Mouse (Mus musculus) heart, postnatal 14 days (tissue): ENCODE data around the gene Samd14. TPM values are rescaled to one million over a fixed set of nuclear protein-coding genes. Genes with fewer than 3 reads are reported as not detected.
A peak's percentile ranks its signal among the peaks of the same experiment; 100 is the strongest.

ENCODE experiments used
- DNase-seq, 2 experiments: peaks; one replicate each; pipeline ENCODE4 v3.0.0; 2021 to 2022
- intact Hi-C: fragments of 180-260 bp; cut with DNase I; formaldehyde crosslinking; loops from one replicate; pipeline ENCODE4 v1.15.1; 2025
- total RNA-seq, 2 experiments: library from RNA; stranded (reverse); gene quantifications; 2 replicates each; pipeline ENCODE4 v1.2.3; 2021

The Samd14 gene
- total RNA-seq, 2 experiments from 2014 or later = 2.2 TPM

- intact Hi-C loops = no loop called here
Observed at GRCm38 (mm10) chr11:95056768-95057501, 47.3 kb downstream of the Samd14 start.

GRCm38 (mm10) chr11:95069226-95069957 lies 59.7 kb downstream of the Samd14 start:
- DNase-seq = no peak
- intact Hi-C loops = no loop called here

More at GRCm38 (mm10) chr11:95056768-95057501, 47.3 kb downstream of the Samd14 start:
- no peak for DNase-seq

DNA sequence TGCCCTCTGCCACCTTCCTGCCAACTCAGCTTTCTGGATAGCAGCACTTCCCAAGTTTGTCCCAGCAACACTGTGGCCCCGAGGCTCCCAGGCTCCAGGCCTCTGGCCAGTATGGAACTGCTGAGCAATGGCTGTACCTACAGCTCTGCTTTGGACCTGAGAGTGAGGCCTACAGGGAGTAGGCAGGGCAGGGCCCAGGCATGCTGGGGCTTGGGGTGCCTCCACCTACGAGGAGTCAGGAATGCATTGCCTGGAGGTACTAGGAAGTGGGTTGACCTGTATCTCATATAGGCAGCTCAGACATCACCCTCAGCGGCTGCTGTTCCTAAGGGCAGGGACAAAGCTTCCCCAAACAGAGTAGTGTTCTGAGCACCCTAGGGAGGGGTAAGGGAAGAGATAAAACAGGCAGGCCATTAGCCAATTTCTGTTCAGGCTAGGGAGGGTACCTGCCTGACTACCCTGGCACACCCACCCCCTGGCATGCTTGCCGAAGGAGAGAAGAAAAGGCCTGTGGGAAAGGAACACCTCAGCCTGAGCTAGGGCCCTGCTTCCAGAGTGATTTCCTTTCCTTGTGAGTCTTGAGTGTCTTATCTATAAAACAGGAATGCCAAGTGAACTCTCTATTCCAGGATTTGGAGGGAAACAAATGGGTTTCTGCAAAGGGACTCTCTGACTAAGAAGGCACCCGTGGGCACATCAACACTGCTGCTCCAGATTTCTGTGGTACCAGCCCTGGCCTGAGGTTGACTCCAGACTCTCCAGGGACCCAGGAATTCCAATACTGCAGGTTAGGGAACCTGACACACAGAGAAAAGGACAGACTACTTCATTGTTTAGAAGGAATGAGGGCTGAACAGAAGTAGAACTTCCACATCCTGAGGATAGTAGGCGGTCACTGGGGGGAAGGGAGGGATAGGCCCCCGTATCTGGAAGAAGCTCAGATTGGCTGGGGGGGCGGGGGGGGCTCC lies 60.7 kb downstream of the Samd14 start:
- DNase-seq = no peak
- intact Hi-C loops = no loop called here

DNA sequence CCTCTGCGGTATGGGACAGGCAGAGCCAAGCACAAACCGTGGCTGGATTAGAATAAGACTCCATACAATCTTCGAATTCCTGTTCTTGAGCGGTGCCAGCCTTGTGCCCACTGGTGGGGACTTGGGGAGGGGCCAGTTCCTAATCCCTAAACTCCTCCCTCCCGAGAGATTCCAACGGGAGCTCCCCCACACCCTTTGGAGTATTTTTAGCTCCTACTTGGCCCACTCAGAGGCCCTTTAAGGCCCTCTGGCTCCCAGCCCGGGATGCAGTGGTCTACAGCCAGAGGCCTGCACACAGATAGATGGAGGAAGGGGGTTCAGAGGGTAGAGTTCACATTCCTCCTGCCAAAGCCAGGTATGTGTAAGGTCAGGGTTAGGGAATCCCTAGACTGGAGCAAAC lies 61.6 kb downstream of the Samd14 start:
- peak; percentile 63 to 83 for DNase-seq
- intact Hi-C loops = no loop called here

- no peak for DNase-seq
- intact Hi-C loops = no loop called here
Observed at GRCm38 (mm10) chr11:95072136-95072535, 62.5 kb downstream of the Samd14 start.

DNA sequence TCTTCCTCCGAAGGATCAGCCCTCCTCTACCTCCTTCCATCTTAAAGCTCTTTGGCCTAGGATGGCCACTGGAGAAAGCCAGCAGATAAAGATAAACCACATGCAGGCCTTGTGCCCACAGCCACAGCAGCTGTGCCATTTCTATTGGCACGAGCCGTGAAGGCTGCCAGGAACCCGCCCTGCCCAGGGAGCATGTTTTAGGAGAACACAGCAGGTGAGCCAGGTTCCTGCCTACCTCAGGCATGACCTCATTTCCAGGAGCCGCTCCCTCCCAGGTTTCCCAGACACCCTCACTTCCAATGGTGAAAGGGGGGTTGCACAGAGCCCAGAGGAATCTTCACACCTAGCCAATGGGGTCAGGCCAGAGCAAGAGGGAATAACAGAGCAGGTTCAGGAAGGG lies 63.1 kb downstream of the Samd14 start:
- no peak for DNase-seq
- intact Hi-C loops = no loop called here

- intact Hi-C loops = no loop called here
- DNase-seq = peak; percentile 40 to 66
Observed at GRCm38 (mm10) chr11:95073835-95074234, 64.2 kb downstream of the Samd14 start.

- DNase-seq = no peak
- intact Hi-C loops = no loop called here
Observed at GRCm38 (mm10) chr11:95074694-95075093, 65.0 kb downstream of the Samd14 start.

- DNase-seq = no peak
- intact Hi-C loops = loop anchor here (1.0 kb wide), 1 partner anchor 31 kb away; no protein-coding TSS in a partner anchor
Observed at GRCm38 (mm10) chr11:95075197-95076040, 65.7 kb downstream of the Samd14 start.

Other genes with a start within 250 kb of the Samd14 start
- gene Tmem92, start 227.2 kb upstream of the Samd14 start, total RNA-seq = not detected
- gene Col1a1, start 73.7 kb upstream of the Samd14 start, total RNA-seq = 100 to 1,000 TPM; 475 to 551 TPM
- not detected for gene Hils1, start 42.3 kb upstream of the Samd14 start, total RNA-seq
- gene Sgca, start 33.6 kb upstream of the Samd14 start, total RNA-seq = 100 to 1,000 TPM; 135 to 139 TPM
- gene Ppp1r9b, start 18.8 kb upstream of the Samd14 start, total RNA-seq = 10 to 100 TPM; 50.5 to 52.1 TPM
- gene Pdk2, start 31.5 kb downstream of the Samd14 start, total RNA-seq = 100 to 1,000 TPM; 297 to 326 TPM
- 10 to 100 TPM; 13.5 to 15.6 TPM for gene Itga3, start 66.9 kb downstream of the Samd14 start, total RNA-seq
- not detected for gene Dlx3, start 110.2 kb downstream of the Samd14 start, total RNA-seq
- gene Dlx4, start 136.4 kb downstream of the Samd14 start, total RNA-seq = under 1 TPM in 1 of 2 experiments, not detected in 1; 0.17 TPM